Mouse (Mus musculus) brain, embryonic 14.5 days (tissue): ENCODE measurements around the gene Mob3b.

Source experiments
- CTCF ChIP-seq: fragments of 200-500 bp; IDR thresholded peaks from 2 replicates; pipeline ENCODE4 v1.5.1; 2012; ENCODE audit warnings: inconsistent platforms, mild to moderate bottlenecking, moderate library complexity, borderline replicate concordance; ENCODE audit not compliant: insufficient read depth, insufficient read length; ENCODE audit errors: extremely low read depth
- POLR2A ChIP-seq: fragments of 200-500 bp; IDR thresholded peaks from 2 replicates; pipeline ENCODE4 v1.6.1; 2012; ENCODE audit warnings: mild to moderate bottlenecking, inconsistent platforms, borderline replicate concordance; ENCODE audit not compliant: poor library complexity, insufficient read depth, insufficient read length, severe bottlenecking; ENCODE audit errors: extremely low read depth

- no peak for TF ChIP-seq POLR2A
- no peak for TF ChIP-seq CTCF
Observed at GRCm38 (mm10) chr4:34980461-34981039, 176.7 kb downstream of the Mob3b start.
